Mouse (Mus musculus): ENCODE data around the gene Hs2st1. TPM values are rescaled to one million over a fixed set of nuclear protein-coding genes. Genes with fewer than 3 reads are reported as not detected.

Gene Hs2st1
- total RNA-seq, 2 experiments from 2014 or later = 11.4 to 14.2 TPM

GRCm38 (mm10) chr3:144467521-144467920 lies 102.5 kb downstream of the Hs2st1 start:
- ATAC-seq (replicated peaks; ENCODE audit: low FRiP score, low TSS enrichment, poor library complexity, severe bottlenecking) = peak; percentile 81

- no peak for ATAC-seq (replicated peaks; ENCODE audit: low FRiP score, low TSS enrichment, poor library complexity, severe bottlenecking)
Measured at GRCm38 (mm10) chr3:144466108-144466678, 103.8 kb downstream of the Hs2st1 start.

GRCm38 (mm10) chr3:144462679-144463078 lies 107.3 kb downstream of the Hs2st1 start:
- ATAC-seq (replicated peaks; ENCODE audit: low FRiP score, low TSS enrichment, poor library complexity, severe bottlenecking) = no peak

GRCm38 (mm10) chr3:144460183-144460788 lies 109.7 kb downstream of the Hs2st1 start:
- peak; percentile 64; the same call in 1 of the 2 replicates for ATAC-seq (replicated peaks; ENCODE audit: low FRiP score, low TSS enrichment, poor library complexity, severe bottlenecking)

DNA sequence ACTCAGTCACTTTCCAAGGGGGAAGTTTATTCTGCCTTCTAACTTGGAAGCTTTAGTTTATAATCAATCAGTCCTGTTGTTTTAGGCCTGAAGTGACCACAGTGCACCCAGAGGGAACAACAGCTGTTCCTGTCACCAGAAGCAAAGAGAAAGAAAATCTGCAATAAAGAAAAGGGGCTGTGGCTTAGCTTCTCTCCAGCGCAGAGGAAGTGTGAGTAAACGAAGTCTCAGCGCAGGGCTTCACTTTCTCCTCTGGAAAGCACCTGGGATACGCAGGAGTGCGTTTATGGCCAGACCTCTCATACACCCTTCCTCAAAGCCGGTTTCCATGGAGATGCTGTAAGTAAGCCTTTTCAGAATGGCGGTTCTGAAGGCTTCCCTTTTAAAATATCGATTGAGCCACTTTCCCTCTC lies 110.7 kb downstream of the Hs2st1 start:
- no peak for ATAC-seq (replicated peaks; ENCODE audit: low FRiP score, low TSS enrichment, poor library complexity, severe bottlenecking)

GRCm38 (mm10) chr3:144453701-144454430 lies 116.1 kb downstream of the Hs2st1 start:
- peak; percentile 81 for ATAC-seq (replicated peaks; ENCODE audit: low FRiP score, low TSS enrichment, poor library complexity, severe bottlenecking)

DNA sequence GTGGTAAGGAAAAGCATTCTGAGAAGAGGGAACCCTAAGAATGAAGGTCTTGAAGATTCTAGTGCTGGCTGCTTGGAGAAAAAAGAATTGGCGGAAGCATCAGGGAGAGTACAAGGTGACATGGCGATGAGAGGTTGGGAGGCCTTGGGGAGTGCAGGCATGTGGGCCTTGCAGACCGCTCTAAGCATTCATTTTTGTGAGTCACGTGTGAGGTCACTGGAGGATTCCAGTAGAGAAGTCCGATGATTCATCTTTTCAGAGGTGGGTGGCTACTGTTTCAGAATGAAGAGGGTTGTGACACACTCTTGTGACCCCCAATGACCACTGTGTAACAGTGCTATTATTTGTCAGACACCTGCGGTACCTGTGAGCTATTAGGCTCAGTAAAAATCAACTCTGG lies 121.0 kb downstream of the Hs2st1 start:
- ATAC-seq (replicated peaks; ENCODE audit: low FRiP score, low TSS enrichment, poor library complexity, severe bottlenecking) = no peak

DNA sequence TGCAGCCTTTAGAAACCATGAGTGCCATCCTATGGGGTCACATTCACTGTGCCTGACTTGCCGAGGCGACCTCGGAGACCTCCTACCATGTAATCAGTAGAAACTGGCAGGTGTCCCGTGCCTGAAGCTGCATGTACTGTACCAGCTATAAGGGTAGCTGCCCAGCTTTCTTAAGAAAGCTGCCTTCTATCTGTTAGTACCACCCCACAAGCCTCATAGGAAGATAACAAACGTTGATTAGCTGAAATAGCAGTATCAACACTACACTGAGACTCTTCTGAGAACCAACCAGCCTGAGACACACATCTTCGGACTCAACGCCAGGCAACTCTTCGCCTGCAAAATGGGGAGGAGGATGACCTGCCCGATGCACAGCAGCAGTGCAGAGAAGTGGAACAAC lies 122.1 kb downstream of the Hs2st1 start:
- ATAC-seq (replicated peaks; ENCODE audit: low FRiP score, low TSS enrichment, poor library complexity, severe bottlenecking) = peak; percentile 88

DNA sequence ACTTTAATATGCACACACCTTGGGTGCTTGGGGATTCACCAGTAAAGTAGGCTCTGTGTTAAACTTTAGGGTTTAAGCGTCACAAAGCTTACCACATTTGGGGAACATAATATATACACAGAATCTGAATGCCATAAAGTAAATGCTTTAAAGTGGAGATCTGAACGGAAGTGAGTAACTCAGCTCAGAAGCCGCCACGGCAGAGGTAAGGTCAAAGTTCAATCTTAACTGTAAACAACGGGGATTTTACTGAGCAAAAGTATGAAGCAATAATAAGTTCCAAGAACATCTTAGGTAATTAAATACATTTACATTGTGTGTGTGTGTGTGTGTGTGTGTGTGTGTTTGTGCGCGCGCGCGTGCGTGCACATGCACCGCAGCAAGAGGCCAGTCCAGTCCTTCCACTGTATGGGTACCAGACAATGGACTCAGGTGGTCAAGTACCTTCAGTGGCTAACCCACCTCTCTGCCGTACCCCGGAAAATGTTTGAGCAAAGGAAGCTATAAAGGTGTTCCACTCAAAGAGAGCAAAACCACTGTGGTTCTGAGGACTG lies 123.8 kb downstream of the Hs2st1 start:
- no peak for ATAC-seq (replicated peaks; ENCODE audit: low FRiP score, low TSS enrichment, poor library complexity, severe bottlenecking)

DNA sequence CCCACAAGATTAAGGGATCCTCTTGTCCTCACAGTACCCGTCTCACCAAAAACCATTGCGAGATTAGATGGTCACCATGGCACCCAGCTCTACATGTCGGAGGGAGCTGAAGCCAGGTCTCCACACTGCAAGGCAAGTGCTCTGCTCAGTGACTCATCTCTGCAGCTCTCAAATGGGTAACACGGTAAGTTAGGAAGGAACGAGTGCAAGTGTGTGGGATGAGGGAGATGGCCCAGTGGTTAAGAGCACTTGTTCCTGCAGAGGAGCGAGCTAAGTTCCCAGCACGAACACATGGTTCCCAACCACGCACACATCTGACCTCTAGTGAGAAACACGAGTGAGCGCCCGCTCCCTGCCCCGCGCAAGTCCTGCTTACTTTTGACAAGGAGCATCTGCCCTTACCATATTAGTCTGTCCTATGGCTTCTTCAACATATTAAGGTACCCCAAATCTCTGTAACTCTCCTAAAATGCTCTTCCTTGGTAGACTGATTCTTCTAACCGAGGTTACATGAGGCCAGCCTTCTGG lies 132.0 kb downstream of the Hs2st1 start:
- ATAC-seq (replicated peaks; ENCODE audit: low FRiP score, low TSS enrichment, poor library complexity, severe bottlenecking) = no peak

DNA sequence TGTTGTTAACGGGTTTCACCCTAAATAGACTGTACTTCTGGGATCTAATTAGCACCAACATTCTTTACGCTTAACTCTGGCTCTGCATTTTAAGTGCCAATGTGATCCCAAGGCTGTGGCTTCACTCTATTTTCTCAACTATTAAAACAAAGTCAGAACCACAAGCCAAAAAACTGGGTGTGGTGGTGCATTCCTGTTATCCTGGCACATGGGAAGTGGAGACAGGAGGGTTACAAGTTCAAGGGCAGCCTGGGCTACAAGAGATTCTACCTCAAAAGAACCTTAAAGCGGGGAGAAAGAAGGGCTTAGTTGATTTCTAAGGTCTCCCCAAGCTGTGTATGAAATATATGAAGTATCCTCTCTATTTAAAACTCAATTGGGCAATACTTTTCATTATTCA lies 133.9 kb downstream of the Hs2st1 start:
- no peak for ATAC-seq (replicated peaks; ENCODE audit: low FRiP score, low TSS enrichment, poor library complexity, severe bottlenecking)

- no peak for ATAC-seq (replicated peaks; ENCODE audit: low FRiP score, low TSS enrichment, poor library complexity, severe bottlenecking)
Measured at GRCm38 (mm10) chr3:144435281-144435680, 134.7 kb downstream of the Hs2st1 start.

DNA sequence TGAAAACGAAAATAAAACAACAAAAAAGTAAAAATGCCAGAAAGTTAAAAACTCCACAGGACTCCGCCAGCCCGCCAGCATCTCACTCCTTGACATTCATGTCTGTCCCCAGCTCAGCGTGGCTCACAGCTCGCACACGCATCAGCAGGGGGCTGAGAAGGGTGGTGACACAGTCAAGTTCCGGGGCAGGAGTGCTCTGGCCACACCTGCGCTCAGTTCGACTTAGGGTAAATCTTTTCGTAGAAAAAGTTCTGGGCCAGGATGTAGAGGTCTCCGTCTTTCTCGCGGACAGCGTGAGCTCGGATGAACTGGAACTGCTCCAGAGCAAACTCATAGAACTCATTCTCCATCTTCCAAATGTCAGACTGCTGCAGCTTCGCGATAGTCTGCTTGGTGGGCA lies 135.7 kb downstream of the Hs2st1 start:
- no peak for ATAC-seq (replicated peaks; ENCODE audit: low FRiP score, low TSS enrichment, poor library complexity, severe bottlenecking)

DNA sequence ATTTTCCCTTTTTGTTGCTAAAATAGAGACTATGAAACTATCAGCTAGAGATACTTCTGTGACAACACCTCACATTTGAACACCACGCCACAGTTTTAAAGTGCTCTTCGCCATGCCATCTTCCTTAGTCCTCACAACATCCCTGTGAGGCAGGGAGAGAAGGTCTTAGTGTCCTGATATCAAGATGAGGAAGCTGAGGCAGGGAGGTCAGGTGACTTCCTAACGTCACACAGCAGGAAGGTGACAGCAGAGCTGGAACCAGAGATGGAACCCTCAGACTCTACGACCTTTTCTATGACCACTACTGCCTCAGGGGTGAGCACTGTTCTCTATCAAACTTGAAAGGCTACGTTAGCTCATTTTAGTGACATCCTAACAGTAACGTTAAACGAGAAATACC lies 136.9 kb downstream of the Hs2st1 start:
- no peak for ATAC-seq (replicated peaks; ENCODE audit: low FRiP score, low TSS enrichment, poor library complexity, severe bottlenecking)

DNA sequence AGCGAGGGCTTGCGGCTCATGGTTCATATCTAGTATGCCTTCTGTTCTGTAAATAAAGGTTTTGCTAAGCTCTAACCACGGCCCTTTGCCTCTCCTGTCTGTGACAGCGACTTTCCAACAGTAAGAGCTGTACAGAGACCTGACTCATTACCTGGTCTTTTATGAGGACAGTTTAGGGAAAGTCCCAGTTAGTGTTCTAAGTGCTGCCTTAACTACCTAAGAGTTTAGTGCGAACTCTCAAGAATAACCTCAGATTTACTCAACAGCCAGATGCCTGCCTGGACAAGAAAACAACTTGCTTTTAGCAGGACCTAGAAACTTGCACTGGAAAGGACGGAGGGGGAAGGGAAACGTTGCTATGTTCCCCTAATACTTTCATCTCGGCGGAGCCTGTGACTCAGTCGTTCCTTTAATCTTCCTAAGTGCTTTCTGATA lies 137.8 kb downstream of the Hs2st1 start:
- ATAC-seq (replicated peaks; ENCODE audit: low FRiP score, low TSS enrichment, poor library complexity, severe bottlenecking) = no peak

GRCm38 (mm10) chr3:144428514-144429431 lies 141.2 kb downstream of the Hs2st1 start:
- peak; percentile 54 for ATAC-seq (replicated peaks; ENCODE audit: low FRiP score, low TSS enrichment, poor library complexity, severe bottlenecking)

DNA sequence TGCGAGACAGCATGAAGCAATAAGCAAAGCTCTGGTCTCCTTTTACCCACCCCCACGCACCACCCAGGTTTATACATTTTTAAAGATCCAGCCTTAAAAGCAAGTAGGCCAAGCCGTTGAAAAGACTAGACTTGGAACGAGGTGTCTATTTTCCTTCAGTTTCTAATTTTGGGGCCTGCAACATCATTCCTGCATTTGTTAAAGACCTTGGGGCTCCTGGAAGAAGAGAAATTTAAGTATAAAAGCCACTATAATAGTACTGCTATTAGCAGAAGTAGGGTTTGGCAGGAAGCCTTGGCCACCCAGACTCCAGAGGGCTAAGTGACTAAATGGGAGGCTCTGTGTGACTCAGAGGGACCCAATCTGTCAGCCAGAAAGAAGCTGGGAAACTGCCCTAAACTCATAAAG lies 144.9 kb downstream of the Hs2st1 start:
- ATAC-seq (replicated peaks; ENCODE audit: low FRiP score, low TSS enrichment, poor library complexity, severe bottlenecking) = no peak

DNA sequence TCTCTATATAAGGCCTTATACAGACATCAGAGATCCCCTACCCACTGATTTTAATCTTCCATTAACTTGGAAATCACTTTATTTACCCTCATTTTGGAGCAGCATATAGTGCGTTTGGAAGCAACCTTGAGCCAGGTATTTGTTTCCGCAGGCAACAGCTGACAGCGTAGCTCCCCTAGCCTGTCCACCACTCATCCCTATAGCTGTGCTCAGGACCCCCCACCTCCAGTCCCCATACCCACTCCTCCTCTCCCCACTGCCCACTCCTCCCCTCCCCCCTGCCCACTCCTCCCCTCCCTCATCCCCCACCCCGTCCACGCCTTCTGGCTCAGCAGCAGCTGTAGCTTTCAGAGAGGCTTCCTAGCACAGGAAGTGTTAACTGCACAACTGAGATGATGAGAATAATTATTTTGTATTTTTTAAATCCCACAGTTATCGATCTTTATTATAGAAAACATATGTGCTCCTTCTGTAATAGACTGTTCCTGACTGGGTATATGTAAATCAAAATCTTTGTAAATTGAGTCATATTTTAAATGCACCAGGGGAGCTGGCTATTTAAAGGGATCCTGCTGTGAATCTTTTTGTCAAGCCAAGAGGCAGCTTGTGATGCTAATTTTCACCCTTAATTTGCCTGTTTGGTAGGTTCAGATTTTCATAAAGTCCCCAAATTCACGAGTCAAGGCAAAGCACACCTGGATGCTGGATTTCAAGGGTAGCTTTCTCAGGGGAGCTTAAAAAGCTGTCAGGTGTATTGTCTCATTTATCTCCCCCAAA lies 148.4 kb downstream of the Hs2st1 start:
- ATAC-seq (replicated peaks; ENCODE audit: low FRiP score, low TSS enrichment, poor library complexity, severe bottlenecking) = no peak

- no peak for ATAC-seq (replicated peaks; ENCODE audit: low FRiP score, low TSS enrichment, poor library complexity, severe bottlenecking)
Measured at GRCm38 (mm10) chr3:144413821-144414220, 156.2 kb downstream of the Hs2st1 start.
